Mouse (Mus musculus) mammary gland, adult 2 months (tissue): ENCODE results near the gene Ccdc102a. TPM values are rescaled to one million over a fixed set of nuclear protein-coding genes. Genes with fewer than 3 reads are reported as not detected.

Source experiments
- polyA plus RNA-seq: library from polyadenylated mRNA; depleted of rRNA; stranded (reverse); fragments of >200 nt; gene quantifications from 2 replicates; pipeline ENCODE4 v1.2.3, GENCODE M21; 2012; ENCODE audit warnings: low replicate concordance; rRNA removed

The Ccdc102a gene
- polyA plus RNA-seq, result 9.3 and 24.4 TPM in 2 replicates

GRCm38 (mm10) chr8:94917851-94918495, at the start of gene Ccdc102a:
Gene Ccdc102a, minus strand, starts transcription at chr8:94918098.

GRCm38 (mm10) chr8:94923405-94923804, 5.5 kb upstream of the Ccdc102a start, which contains the start of gene Adgrg5:
Gene Adgrg5, plus strand, starts transcription at chr8:94923694.

GRCm38 (mm10) chr8:94876197-94876730, 41.6 kb downstream of the Ccdc102a start, which contains the start of gene Dok4:
Gene Dok4, minus strand, starts transcription at chr8:94876330.

GRCm38 (mm10) chr8:94857346-94858173, 60.3 kb downstream of the Ccdc102a start, which contains the start of gene Polr2c:
Gene Polr2c, plus strand, starts transcription at chr8:94857450.

Other genes starting within 250 kb of the Ccdc102a start
- gene Pllp, start 221.8 kb downstream of the Ccdc102a start, polyA plus RNA-seq, result 17.2 and 28.2 TPM in 2 replicates
- 51.7 and 54.3 TPM in 2 replicates for gene Ccl22, start 172.5 kb downstream of the Ccdc102a start, polyA plus RNA-seq
- gene Cx3cl1, start 146.1 kb downstream of the Ccdc102a start, polyA plus RNA-seq, result 38.3 and 72.8 TPM in 2 replicates
- 2.1 TPM in 2 replicates for gene Ccl17, start 107.6 kb downstream of the Ccdc102a start, polyA plus RNA-seq
- gene Coq9, start 79.8 kb downstream of the Ccdc102a start, polyA plus RNA-seq, result 317 and 419 TPM in 2 replicates
- 33.1 and 36.7 TPM in 2 replicates for gene Ciapin1, start 79.7 kb downstream of the Ccdc102a start, polyA plus RNA-seq
- gene Polr2c, start 60.6 kb downstream of the Ccdc102a start, polyA plus RNA-seq, result 67.7 and 133 TPM in 2 replicates
- gene Dok4, start 41.8 kb downstream of the Ccdc102a start, polyA plus RNA-seq, result 19.6 and 19.7 TPM in 2 replicates
- 22.7 and 31.4 TPM in 2 replicates for gene Adgrg5, start 5.6 kb upstream of the Ccdc102a start, polyA plus RNA-seq
- 138 and 237 TPM in 2 replicates for gene Adgrg1, start 56.7 kb upstream of the Ccdc102a start, polyA plus RNA-seq
- 7.5 and 9.6 TPM in 2 replicates for gene Adgrg3, start 99.6 kb upstream of the Ccdc102a start, polyA plus RNA-seq
- 0.08 and 0.09 TPM in 2 replicates for gene Drc7, start 137.0 kb upstream of the Ccdc102a start, polyA plus RNA-seq
- 14.9 and 19.3 TPM in 2 replicates for gene Katnb1, start 163.1 kb upstream of the Ccdc102a start, polyA plus RNA-seq